Mouse (Mus musculus) thymus, postnatal 10 days (tissue): ENCODE measurements around the gene Cdc37.

Experiments
- DNase-seq, 2 experiments: peaks; one replicate each; pipeline ENCODE4 v3.0.0; 2021; ENCODE audit warnings: low spot score in 2 of 2

Cdc37 gene

GRCm38 (mm10) chr9:21097793-21098192 is 52.0 kb downstream of the Cdc37 start:
- DNase-seq = no peak

GRCm38 (mm10) chr9:21095958-21096357 is 53.8 kb downstream of the Cdc37 start:
- no peak for DNase-seq

GRCm38 (mm10) chr9:21093423-21093822 is 56.4 kb downstream of the Cdc37 start:
- DNase-seq = no peak

GRCm38 (mm10) chr9:21091707-21092320 is 58.0 kb downstream of the Cdc37 start, which contains the start of the genes Gm38431 and Raver1:
TSS of gene Gm38431 (minus strand) at chr9:21091997.
TSS of gene Raver1 (minus strand) at chr9:21092008.
- peak; percentile 94 to 97 for DNase-seq

GRCm38 (mm10) chr9:21090972-21091706 is 58.6 kb downstream of the Cdc37 start:
- DNase-seq = no peak

GRCm38 (mm10) chr9:21090537-21090936 is 59.2 kb downstream of the Cdc37 start:
- DNase-seq = no peak

GRCm38 (mm10) chr9:21083324-21083723 is 66.5 kb downstream of the Cdc37 start:
- DNase-seq = no peak
